Mouse (Mus musculus): ENCODE measurements around the gene Alox12. TPM values are rescaled to one million over a fixed set of nuclear protein-coding genes. Genes with fewer than 3 reads are reported as not detected.

The Alox12 gene
- polyA plus RNA-seq, 1 experiment, result 82.5 TPM

DNA sequence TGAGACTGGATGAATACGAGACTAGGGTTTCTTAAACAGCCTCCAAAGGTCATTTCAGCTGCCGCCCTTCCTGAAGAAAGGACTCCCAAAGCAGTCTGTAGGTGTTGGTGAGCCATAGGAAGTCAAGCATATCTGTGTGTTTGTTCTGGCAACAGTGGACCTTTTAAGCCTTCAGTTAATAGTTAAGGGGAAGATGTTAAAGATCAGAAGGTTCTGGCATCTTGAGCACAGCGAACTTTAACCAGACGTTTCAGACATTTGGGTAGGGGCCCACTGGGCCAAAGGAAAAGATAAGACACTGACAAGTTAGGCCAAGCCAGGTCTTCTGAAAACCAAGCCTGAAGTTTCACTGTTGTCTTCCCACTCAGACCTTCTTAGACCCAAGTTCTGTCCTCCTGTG lies 37.1 kb downstream of the Alox12 start:
- Histone ChIP-seq H3K27ac (ENCODE audit: control insufficient read depth, insufficient read depth, low read depth, low read length, poor library complexity) (no peak overlapping the region), H3K4me3 (replicated peaks; ENCODE audit: control insufficient read depth, low read depth, low read length) (no peak overlapping the region), H3K4me1 (ENCODE audit: control insufficient read depth, insufficient read depth, low read length) (peaks cover 1% of the 10 kb centered on the region; the same call in 1 of the 2 replicates)
- TF ChIP-seq POLR2A (IDR thresholded peaks at IDR 0.05; ENCODE audit: borderline replicate concordance, control insufficient read depth, low read depth, low read length) (no peak), CTCF (IDR thresholded peaks at IDR 0.05; ENCODE audit: control insufficient read depth, insufficient read depth, low read length) (no peak)
- 81% methylated on average over 4 of the region's 4 CpGs for WGBS

DNA sequence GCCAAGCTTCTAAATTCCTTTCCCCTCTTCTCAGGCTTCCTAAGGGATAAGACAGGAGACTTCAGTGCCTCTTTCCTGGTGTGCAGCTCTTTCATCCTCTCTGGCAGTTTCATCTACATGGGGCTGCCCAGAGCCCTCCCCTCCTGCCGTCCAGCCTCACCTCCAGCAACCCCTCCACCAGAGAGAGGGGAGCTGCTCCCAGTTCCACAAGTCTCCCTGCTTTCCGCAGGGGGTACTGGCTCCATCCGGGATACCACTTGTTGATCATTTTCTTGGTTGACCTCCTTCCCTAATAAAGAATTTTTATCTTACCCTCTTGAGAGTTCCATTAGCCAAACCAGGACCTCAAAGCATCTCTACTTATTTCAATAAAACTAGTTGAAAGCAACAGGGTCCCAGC lies 39.0 kb downstream of the Alox12 start:
- Histone ChIP-seq H3K27ac (ENCODE audit: control insufficient read depth, insufficient read depth, low read depth, low read length, poor library complexity) (no peak overlapping the region), H3K4me3 (replicated peaks; ENCODE audit: control insufficient read depth, low read depth, low read length) (no peak overlapping the region), H3K4me1 (ENCODE audit: control insufficient read depth, insufficient read depth, low read length) (0 out of 2 replicates have a peak, but pooled peaks cover 1% of the 10 kb centered on the region)
- no peak for TF ChIP-seq POLR2A (IDR thresholded peaks at IDR 0.05; ENCODE audit: borderline replicate concordance, control insufficient read depth, low read depth, low read length)
- TF ChIP-seq CTCF (IDR thresholded peaks at IDR 0.05; ENCODE audit: control insufficient read depth, insufficient read depth, low read length), result no peak
- 79% methylated on average over 3 of the region's 3 CpGs for whole genome bisulfite sequencing

DNA sequence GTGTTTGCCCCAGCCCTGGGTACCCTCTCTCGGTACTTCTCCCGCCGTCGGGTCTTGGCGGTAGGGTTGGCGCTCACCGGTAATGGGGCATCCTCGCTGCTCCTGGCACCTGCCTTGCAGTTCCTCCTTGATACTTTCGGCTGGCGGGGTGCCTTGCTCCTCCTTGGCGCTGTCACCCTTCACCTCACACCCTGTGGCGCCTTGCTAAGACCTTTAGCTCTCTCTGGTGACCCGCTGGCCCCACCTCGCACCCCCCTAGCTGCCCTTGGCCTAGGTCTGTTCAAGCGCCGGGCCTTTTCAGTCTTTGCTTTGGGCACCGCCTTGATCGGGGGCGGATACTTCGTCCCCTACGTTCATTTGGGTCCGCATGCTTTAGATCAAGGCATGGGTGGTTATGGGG lies 39.9 kb downstream of the Alox12 start:
- H3K27ac ChIP-seq (ENCODE audit: control insufficient read depth, insufficient read depth, low read depth, low read length, poor library complexity), result no peak overlapping the region
- H3K4me1 ChIP-seq (ENCODE audit: control insufficient read depth, insufficient read depth, low read length), result 0 out of 2 replicates have a peak, but pooled peaks cover 1% of the 10 kb centered on the region
- TF ChIP-seq CTCF (IDR thresholded peaks at IDR 0.05; ENCODE audit: control insufficient read depth, insufficient read depth, low read length) (no peak), POLR2A (IDR thresholded peaks at IDR 0.05; ENCODE audit: borderline replicate concordance, control insufficient read depth, low read depth, low read length) (no peak)
- H3K4me3 ChIP-seq (replicated peaks; ENCODE audit: control insufficient read depth, low read depth, low read length), result no peak overlapping the region
- WGBS, result 36% methylated on average over 22 of the region's 22 CpGs

DNA sequence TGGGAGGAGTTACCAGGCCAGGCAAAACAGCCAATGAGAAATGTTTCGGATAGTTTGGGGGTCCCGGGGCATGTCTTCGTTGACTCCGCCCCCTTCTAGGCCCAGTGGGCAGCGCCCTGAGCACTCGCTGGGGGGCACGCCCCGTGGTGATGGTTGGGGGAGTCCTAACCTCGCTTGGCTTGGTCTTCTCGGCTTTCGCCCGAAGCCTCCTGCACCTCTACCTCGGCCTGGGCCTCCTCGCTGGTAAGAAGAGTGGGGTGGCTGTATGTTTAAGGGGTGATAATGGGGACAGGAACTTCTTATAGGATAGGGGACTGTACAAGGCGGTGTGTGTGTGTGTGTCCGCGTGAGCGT lies 40.3 kb downstream of the Alox12 start:
- H3K4me3 ChIP-seq (replicated peaks; ENCODE audit: control insufficient read depth, low read depth, low read length), result no peak overlapping the region
- no peak for TF ChIP-seq CTCF (IDR thresholded peaks at IDR 0.05; ENCODE audit: control insufficient read depth, insufficient read depth, low read length)
- TF ChIP-seq POLR2A (IDR thresholded peaks at IDR 0.05; ENCODE audit: borderline replicate concordance, control insufficient read depth, low read depth, low read length), result no peak
- 13% methylated on average over 18 of the region's 18 CpGs for WGBS
- H3K4me1 ChIP-seq (ENCODE audit: control insufficient read depth, insufficient read depth, low read length), result no peaks in the 10 kb centered on the region
- no peak overlapping the region for H3K27ac ChIP-seq (ENCODE audit: control insufficient read depth, insufficient read depth, low read depth, low read length, poor library complexity)

DNA sequence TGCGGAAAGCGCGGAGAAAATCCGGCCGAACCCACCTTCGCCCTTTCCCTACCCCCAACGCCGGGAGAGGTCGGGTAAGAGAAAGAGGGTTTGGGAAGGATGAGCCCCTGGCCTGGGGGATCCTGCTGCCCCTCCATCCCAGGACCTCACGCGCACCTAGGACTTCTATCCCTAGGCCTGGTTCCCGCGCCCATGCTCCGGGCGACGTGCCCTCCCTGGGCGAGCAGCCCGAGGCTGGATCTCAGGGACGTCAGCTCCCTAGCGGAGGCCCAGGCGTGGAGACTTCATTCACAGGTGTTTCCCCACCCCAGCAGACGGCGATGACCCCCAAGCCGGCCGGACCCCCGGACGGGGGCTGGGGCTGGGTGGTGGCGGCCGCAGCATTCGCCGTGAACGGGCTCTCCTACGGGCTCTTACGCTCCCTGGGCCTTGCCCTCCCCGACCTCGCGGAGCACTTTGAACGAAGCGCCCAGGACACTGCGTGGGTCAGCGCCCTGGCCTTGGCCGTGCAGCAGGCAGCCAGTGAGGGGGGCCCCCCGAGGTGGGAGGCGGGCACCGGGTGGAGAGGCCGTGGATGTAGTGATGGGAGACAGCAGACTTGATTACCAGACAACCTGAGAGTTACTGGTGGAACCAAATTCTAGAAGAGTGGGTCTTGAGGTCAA lies 40.8 kb downstream of the Alox12 start:
- no peak for TF ChIP-seq CTCF (IDR thresholded peaks at IDR 0.05; ENCODE audit: control insufficient read depth, insufficient read depth, low read length)
- no peak for TF ChIP-seq POLR2A (IDR thresholded peaks at IDR 0.05; ENCODE audit: borderline replicate concordance, control insufficient read depth, low read depth, low read length)
- no peaks in the 10 kb centered on the region for H3K4me1 ChIP-seq (ENCODE audit: control insufficient read depth, insufficient read depth, low read length)
- WGBS, result 2% methylated on average over 46 of the region's 46 CpGs
- no peak overlapping the region for H3K4me3 ChIP-seq (replicated peaks; ENCODE audit: control insufficient read depth, low read depth, low read length)
- H3K27ac ChIP-seq (ENCODE audit: control insufficient read depth, insufficient read depth, low read depth, low read length, poor library complexity), result no peak overlapping the region

DNA sequence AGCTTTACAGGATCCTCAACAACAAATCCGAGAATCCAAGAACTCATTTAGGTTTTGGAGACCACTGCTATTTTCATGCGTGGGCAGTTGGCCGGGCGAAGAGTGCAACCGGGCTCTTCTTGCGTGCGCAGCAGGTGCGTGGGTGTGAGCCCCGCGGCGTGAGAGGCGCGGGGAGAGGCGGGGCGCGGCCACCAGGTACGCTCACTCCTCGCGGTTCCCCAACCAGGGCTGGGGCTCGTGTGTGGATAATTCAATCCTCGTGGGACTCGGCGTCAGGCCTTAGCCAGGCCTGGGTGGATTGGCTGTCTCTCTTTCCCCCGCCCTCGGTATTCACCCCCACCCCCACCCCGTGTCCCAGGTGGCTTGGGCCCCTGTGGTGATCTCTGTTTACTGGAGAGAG lies 41.4 kb downstream of the Alox12 start:
- WGBS, result 7% methylated on average over 26 of the region's 26 CpGs
- TF ChIP-seq CTCF (IDR thresholded peaks at IDR 0.05; ENCODE audit: control insufficient read depth, insufficient read depth, low read length) (no peak), POLR2A (IDR thresholded peaks at IDR 0.05; ENCODE audit: borderline replicate concordance, control insufficient read depth, low read depth, low read length) (no peak)

DNA sequence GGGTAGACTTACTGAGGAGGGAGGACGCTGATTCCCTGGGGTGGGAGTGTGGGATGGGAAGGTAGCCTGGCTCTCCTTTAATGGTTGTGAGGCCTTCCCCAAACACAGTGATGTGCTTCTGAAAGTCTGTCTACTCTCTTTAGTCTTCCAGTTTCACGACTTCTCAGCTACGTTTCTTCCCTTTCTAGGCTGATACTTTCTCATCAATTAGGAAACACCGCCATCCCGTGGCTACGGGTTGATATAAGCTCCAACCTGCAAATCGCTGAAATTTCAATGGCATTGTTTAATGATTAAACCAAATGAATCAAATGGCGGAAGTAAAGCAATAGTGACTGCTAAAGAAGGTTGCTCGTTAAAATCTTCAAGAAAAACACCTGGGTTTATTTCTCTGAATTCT lies 42.3 kb downstream of the Alox12 start:
- TF ChIP-seq POLR2A (IDR thresholded peaks at IDR 0.05; ENCODE audit: borderline replicate concordance, control insufficient read depth, low read depth, low read length) (no peak), CTCF (IDR thresholded peaks at IDR 0.05; ENCODE audit: control insufficient read depth, insufficient read depth, low read length) (0 out of 2 replicates have a peak, but pooled peaks have one; percentile 19)
- Histone ChIP-seq H3K4me3 (replicated peaks; ENCODE audit: control insufficient read depth, low read depth, low read length) (no peak overlapping the region), H3K4me1 (ENCODE audit: control insufficient read depth, insufficient read depth, low read length) (no peaks in the 10 kb centered on the region), H3K27ac (ENCODE audit: control insufficient read depth, insufficient read depth, low read depth, low read length, poor library complexity) (no peak overlapping the region)
- WGBS, result 7% methylated on average over 9 of the region's 9 CpGs

More for the DNA sequence above, 41.4 kb downstream of the Alox12 start:
- Histone ChIP-seq H3K4me1 (ENCODE audit: control insufficient read depth, insufficient read depth, low read length) (no peaks in the 10 kb centered on the region), H3K4me3 (replicated peaks; ENCODE audit: control insufficient read depth, low read depth, low read length) (no peak overlapping the region), H3K27ac (ENCODE audit: control insufficient read depth, insufficient read depth, low read depth, low read length, poor library complexity) (no peak overlapping the region)

DNA sequence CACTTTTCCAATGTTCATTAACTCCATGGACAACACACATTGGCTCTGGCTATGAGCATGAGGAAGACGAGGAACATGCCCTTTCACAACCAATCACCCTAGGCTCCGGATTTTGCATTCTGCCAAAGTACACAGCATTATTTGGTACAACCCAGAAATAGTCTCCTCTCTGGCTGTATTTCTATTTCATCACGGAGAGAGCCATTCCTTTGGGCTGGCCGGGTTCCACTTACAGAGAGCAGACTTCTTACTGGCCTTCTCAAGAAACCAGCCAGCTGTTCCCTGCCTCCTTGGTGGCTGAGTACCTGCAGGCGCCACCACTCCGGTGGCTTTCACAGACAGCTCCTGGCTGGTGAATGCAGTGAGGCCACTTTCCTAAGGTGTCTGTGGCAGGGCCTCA lies 42.7 kb downstream of the Alox12 start, which contains the start of gene Slc16a11:
Gene Slc16a11, plus strand, starts transcription at position 330 of the 400 bp plus-strand sequence.
- TF ChIP-seq CTCF (IDR thresholded peaks at IDR 0.05; ENCODE audit: control insufficient read depth, insufficient read depth, low read length) (no peak), POLR2A (IDR thresholded peaks at IDR 0.05; ENCODE audit: borderline replicate concordance, control insufficient read depth, low read depth, low read length) (no peak)
- no peaks in the 10 kb centered on the region for H3K4me1 ChIP-seq (ENCODE audit: control insufficient read depth, insufficient read depth, low read length)
- H3K27ac ChIP-seq (ENCODE audit: control insufficient read depth, insufficient read depth, low read depth, low read length, poor library complexity), result no peak within 1 kb of the TSS
- H3K4me3 ChIP-seq (replicated peaks; ENCODE audit: control insufficient read depth, low read depth, low read length), result no peak within 1 kb of the TSS
- WGBS, result 63% methylated on average over 6 of the region's 6 CpGs
